Mouse (Mus musculus) cerebellum, adult 2 months (tissue): Measurements from ENCODE around the gene Slc13a2. TPM values are rescaled to one million over a fixed set of nuclear protein-coding genes. Genes with fewer than 3 reads are reported as not detected.
A peak's percentile ranks its signal among the peaks of the same experiment; 100 is the strongest.

Experiments used
- DNase-seq, 2 experiments: peaks; one replicate each; pipeline ENCODE4 v3.0.0; 2021
- H3K27ac ChIP-seq: fragments of 200-500 bp; 2 replicates; pipeline ENCODE4 v1.5.1; 2012; ENCODE audit warnings: low read length, control low read depth, inconsistent platforms; ENCODE audit not compliant: insufficient read depth
- H3K27me3 ChIP-seq: fragments of 200-500 bp; 2 replicates; pipeline ENCODE4 v1.6.1; 2012; ENCODE audit warnings: inconsistent platforms, mild to moderate bottlenecking, low read length, moderate library complexity; ENCODE audit not compliant: control insufficient read depth, insufficient read depth
- H3K4me1 ChIP-seq: fragments of 200-500 bp; 2 replicates; pipeline ENCODE4 v1.6.1; 2011; ENCODE audit warnings: low read length; ENCODE audit not compliant: control insufficient read depth, insufficient read depth
- H3K4me3 ChIP-seq: fragments of 200-500 bp; replicated peaks from 2 replicates; pipeline ENCODE3; 2011; ENCODE audit warnings: mild to moderate bottlenecking, low read depth, low read length, control low read depth; ENCODE audit not compliant: insufficient read depth
- CTCF ChIP-seq: fragments of 200-500 bp; IDR thresholded peaks from 2 replicates; pipeline ENCODE4 v1.5.1; 2011; ENCODE audit warnings: low read depth, mild to moderate bottlenecking, control low read depth, low read length, moderate library complexity, borderline replicate concordance; ENCODE audit not compliant: insufficient read depth
- POLR2A ChIP-seq: fragments of 200-500 bp; IDR thresholded peaks from 2 replicates; pipeline ENCODE4 v1.6.1; 2011; ENCODE audit warnings: low read length, control low read depth, borderline replicate concordance; ENCODE audit not compliant: insufficient read depth
- WGBS: fragments of 180-500 bp; shearing (Covaris S2); methylation state at CpG from one replicate; pipeline ENCODE4 v1.1.7; 2018; 5-methylcytosine and 5-hydroxymethylcytosine counted together
- polyA plus RNA-seq: library from polyadenylated mRNA; depleted of rRNA; stranded (reverse); fragments of >200 nt; gene quantifications from 2 replicates; pipeline ENCODE4 v1.2.3, GENCODE M21; 2012

Gene Slc13a2
- polyA plus RNA-seq, 1 experiment, result not detected

- Histone ChIP-seq H3K4me3 (no peak overlapping the region), H3K27ac (no peak overlapping the region), H3K27me3 (no peaks in the 10 kb centered on the region), H3K4me1 (peaks cover 3% of the 10 kb centered on the region; the same call in 1 of the 2 replicates)
- peak; percentile 45 to 68 for DNase-seq
- no peak for TF ChIP-seq POLR2A
- peak; percentile 90 for TF ChIP-seq CTCF
- 18% methylated on average over 8 of the region's 8 CpGs for WGBS
Measured at GRCm38 (mm10) chr11:78399680-78400079, 22.3 kb downstream of the Slc13a2 start.

- H3K27me3 ChIP-seq, result no peaks in the 10 kb centered on the region
- H3K4me1 ChIP-seq, result peaks cover 3% of the 10 kb centered on the region; the same call in 1 of the 2 replicates
- no peak overlapping the region for H3K27ac ChIP-seq
- H3K4me3 ChIP-seq, result no peak overlapping the region
- no peak for DNase-seq
- TF ChIP-seq CTCF (no peak), POLR2A (no peak)
- 69% methylated on average over 6 of the region's 6 CpGs for WGBS
Measured at GRCm38 (mm10) chr11:78398212-78398611, 23.8 kb downstream of the Slc13a2 start.

GRCm38 (mm10) chr11:78397397-78397796 is 24.6 kb downstream of the Slc13a2 start:
- TF ChIP-seq POLR2A (no peak), CTCF (peak; percentile 71)
- Histone ChIP-seq H3K27ac (no peak overlapping the region), H3K4me3 (no peak overlapping the region), H3K4me1 (peaks cover 3% of the 10 kb centered on the region; the same call in 1 of the 2 replicates), H3K27me3 (no peaks in the 10 kb centered on the region)
- DNase-seq, result peak; percentile 51 to 66
- WGBS, result 29% methylated on average over 18 of the region's 18 CpGs

GRCm38 (mm10) chr11:78396950-78397349 is 25.1 kb downstream of the Slc13a2 start:
- Histone ChIP-seq H3K27me3 (no peaks in the 10 kb centered on the region), H3K4me1 (peaks cover 3% of the 10 kb centered on the region; the same call in 1 of the 2 replicates), H3K27ac (no peak overlapping the region), H3K4me3 (no peak overlapping the region)
- no peak for DNase-seq
- WGBS, result 67% methylated on average over 11 of the region's 11 CpGs
- TF ChIP-seq CTCF (no peak), POLR2A (no peak)

GRCm38 (mm10) chr11:78392728-78393127 is 29.3 kb downstream of the Slc13a2 start:
- 82% methylated on average over 3 of the region's 3 CpGs for WGBS
- no peak for TF ChIP-seq POLR2A
- no peak for TF ChIP-seq CTCF
- no peak for DNase-seq
- no peaks in the 10 kb centered on the region for H3K27me3 ChIP-seq
- H3K27ac ChIP-seq, result no peak overlapping the region
- peaks cover 3% of the 10 kb centered on the region; the same call in 1 of the 2 replicates for H3K4me1 ChIP-seq
- no peak overlapping the region for H3K4me3 ChIP-seq

GRCm38 (mm10) chr11:78386508-78387043 is 35.4 kb downstream of the Slc13a2 start, which contains the start of gene Foxn1:
Gene Foxn1, minus strand, starts transcription at chr11:78386558.
- no peak for TF ChIP-seq CTCF
- no peak for TF ChIP-seq POLR2A
- H3K27me3 ChIP-seq, result no peaks in the 10 kb centered on the region
- 81% methylated on average over 14 of the region's 14 CpGs for WGBS
- no peak within 1 kb of the TSS for H3K4me3 ChIP-seq
- no peak within 1 kb of the TSS for H3K27ac ChIP-seq
- H3K4me1 ChIP-seq, result no peaks in the 10 kb centered on the region
- no peak for DNase-seq

- H3K4me1 ChIP-seq, result peaks cover under 1% of the 10 kb centered on the region; the same call in 1 of the 2 replicates
- 75% methylated on average over 10 of the region's 10 CpGs for WGBS
- no peak for TF ChIP-seq CTCF
- no peak for TF ChIP-seq POLR2A
- no peak for DNase-seq
- no peak overlapping the region for H3K27ac ChIP-seq
- no peaks in the 10 kb centered on the region for H3K27me3 ChIP-seq
- no peak overlapping the region for H3K4me3 ChIP-seq
Measured at GRCm38 (mm10) chr11:78385776-78386175, 36.2 kb downstream of the Slc13a2 start.

- DNase-seq, result no peak
- Histone ChIP-seq H3K27ac (no peak overlapping the region), H3K4me1 (peaks cover 4% of the 10 kb centered on the region; the same call in 1 of the 2 replicates), H3K4me3 (no peak overlapping the region), H3K27me3 (no peaks in the 10 kb centered on the region)
- WGBS, result 65% methylated on average over 5 of the region's 5 CpGs
- no peak for TF ChIP-seq CTCF
Measured at GRCm38 (mm10) chr11:78382701-78383100, 39.3 kb downstream of the Slc13a2 start.

- DNase-seq, result no peak
- Histone ChIP-seq H3K27me3 (no peaks in the 10 kb centered on the region), H3K27ac (no peak overlapping the region), H3K4me1 (peaks cover 4% of the 10 kb centered on the region; the same call in 1 of the 2 replicates), H3K4me3 (no peak overlapping the region)
- TF ChIP-seq POLR2A (no peak), CTCF (no peak)
- WGBS, result 86% methylated on average over 7 of the region's 7 CpGs
Measured at GRCm38 (mm10) chr11:78382286-78382685, 39.7 kb downstream of the Slc13a2 start.
